Mouse (Mus musculus) frontal cortex, postnatal 14 days (tissue): Measurements from ENCODE around the gene Adgrg6.

Experiments
- DNase-seq, 2 experiments: peaks; one replicate each; pipeline ENCODE4 v3.0.0; 2022; ENCODE audit warnings: low spot score in 2 of 2

Adgrg6 gene

DNA sequence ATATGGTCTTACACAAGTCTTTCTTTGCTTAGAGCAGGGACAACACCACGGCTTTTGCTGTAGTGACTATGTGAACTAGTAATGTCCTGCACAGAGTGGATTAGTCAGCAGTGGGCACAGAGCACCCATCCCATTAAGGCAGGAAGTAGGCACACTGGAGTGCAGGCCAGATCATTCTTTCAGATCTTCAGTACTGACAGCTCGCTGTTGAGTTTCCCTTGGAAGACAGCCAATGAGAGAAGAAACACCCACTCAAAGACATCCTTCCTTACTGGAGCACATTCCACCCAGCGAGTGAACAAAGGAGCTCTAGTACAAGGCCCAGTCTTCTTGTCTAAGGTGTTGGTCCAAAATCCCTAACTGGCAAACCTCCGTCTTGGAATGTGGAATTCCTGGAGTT is 53.6 kb downstream of the Adgrg6 start:
- no peak for DNase-seq

DNA sequence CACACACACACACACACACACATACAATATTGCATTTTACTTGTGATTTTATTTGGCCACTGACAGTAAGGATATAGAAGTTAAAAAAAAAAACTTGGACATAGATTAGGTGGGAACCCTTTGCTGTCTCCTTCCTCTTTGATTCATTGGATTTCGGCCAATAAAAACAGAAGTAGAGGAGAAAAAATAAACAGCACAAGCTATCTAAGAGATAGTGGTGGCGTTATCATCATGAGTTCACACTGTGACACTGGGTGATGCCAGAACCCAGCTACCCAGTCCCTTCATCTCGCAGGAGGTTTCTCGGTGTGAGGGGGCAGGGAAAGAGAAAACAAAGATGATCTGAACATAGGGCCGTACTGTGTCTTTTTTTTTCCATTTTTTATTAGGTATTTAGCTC is 62.2 kb downstream of the Adgrg6 start:
- DNase-seq: no peak

DNA sequence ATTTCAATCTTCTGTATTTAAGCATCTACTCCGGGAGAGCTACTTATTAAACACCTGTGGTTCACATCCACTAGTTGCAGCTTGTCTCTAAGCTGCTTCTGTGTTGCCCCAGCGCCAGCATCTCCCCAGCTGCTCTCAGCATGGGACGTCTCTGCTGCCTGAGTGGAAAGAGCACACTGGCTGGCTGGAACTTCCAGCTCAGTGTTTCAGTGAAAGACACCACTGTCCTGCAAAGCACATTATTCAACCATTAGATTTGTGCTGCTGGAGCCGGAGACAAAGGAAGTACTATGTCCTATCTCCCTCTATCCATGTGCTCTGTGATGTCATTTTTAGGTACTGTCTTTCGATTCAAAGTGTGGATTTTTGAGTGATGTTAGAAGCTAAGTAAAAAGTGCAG is 63.0 kb downstream of the Adgrg6 start:
- DNase-seq: peak; percentile 7 to 23

DNA sequence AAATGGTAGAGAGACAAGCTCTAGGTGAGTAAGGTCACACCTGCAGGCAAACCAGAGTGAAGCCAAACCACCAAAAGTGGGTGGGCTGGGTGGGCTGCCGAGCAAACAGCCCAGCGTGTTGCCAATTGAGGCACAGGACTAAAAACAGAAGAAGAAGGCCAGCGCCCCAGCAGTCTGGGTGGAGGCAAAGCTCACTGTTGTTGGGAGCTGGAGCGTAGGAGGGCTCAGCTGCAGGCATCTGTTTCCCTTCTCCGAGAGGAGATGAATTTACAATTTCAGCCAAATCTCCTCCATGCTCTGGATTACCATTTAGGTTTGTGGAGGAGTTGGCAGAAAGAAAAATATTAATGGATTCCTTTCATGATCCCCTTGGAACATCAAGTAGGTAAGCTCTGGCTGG is 64.5 kb downstream of the Adgrg6 start:
- no peak for DNase-seq

DNA sequence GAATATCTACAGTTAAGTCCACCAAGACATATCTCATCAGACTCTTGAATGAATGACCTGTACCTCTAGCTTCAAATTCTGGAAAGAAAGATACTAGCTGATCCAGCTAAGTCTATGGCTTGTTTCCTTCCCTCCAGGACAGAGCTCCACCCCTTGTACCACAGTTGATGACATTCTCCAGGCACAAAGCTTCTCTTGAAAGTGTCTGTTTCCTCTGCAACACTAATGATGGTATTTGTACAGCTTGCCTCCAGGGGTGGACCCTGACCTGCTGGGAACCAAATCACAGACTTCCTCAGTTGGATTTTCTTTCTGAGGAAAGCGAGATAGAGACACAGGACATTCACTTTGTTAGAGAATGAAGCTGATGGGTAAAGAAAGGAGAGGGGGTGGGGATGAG is 69.1 kb downstream of the Adgrg6 start:
- no peak for DNase-seq

DNA sequence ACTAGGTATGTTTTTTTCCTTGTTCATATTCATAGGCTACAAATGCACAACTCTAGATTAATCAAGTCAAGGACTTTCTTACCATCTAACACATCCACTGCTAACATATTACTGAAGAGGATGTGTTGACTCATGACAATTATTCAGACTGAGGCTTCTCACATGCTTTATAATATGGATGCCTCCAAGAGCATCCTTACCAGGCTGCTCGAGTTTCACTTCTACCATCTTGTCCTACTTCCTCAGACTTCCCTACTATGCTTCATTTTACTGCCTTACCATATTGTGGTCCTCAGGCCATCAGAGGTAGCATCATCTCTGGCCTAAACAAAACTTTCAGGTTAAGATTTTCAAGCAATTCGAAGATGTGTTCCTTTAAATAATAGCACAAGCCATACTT is 69.8 kb downstream of the Adgrg6 start:
- no peak for DNase-seq

DNA sequence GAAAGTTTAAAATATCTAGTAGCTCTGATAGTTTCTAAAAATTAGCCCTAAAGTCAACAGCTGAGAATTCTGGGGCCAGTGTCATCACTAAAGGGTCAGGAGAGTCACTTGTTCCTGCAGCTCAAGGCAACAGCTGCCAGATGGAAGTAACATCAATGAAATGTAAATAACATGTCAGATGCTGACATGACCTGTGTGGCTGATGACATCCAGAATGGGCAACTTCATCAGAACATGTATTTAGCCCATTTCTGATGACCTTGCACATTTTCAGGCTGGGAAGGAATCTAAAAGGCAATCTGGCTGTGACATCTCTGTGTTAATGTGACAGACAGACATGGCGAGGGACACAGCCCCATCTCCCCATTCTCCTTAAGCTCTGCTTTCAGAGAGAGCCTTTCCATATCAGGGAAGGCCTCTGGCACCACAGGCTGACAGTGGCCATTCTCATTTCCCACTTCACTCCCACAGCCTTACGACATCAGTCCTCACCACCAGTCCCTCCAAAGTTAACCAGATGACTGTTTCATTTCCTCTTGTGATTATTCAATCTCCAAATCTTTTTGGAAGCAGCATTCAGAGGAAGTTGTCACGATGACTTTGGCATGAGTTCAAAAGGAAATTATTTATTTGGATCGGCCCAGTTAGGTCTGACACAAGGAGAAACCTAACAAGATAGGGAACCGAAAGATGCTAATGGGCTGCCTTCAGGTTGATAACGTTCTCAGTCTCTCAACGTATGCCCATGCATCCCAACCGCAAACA is 70.7 kb downstream of the Adgrg6 start:
- DNase-seq: no peak

DNA sequence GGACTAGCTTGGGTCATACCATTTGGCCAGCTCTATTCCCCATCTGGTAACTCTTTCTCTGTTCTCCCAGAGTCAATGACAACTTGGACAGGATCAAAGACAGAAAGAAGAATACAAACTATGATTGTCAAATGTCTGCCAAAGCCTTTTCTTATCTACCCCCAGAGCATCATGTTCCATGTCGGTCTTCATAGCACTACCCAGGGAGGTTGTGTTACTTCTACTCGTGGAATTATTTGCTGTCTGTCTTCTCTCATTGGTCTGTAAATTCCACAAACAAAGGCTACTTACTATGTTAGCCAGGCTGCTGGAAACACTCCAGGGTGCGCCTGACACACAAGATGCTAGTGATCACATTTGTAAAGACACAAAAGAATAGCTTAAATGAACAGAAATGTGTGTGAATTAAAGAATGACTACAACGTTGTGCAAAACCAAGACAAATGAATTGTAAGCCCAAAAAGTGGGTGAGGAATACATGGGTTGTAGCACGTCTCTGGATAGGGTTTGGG is 74.4 kb downstream of the Adgrg6 start:
- no peak for DNase-seq

DNA sequence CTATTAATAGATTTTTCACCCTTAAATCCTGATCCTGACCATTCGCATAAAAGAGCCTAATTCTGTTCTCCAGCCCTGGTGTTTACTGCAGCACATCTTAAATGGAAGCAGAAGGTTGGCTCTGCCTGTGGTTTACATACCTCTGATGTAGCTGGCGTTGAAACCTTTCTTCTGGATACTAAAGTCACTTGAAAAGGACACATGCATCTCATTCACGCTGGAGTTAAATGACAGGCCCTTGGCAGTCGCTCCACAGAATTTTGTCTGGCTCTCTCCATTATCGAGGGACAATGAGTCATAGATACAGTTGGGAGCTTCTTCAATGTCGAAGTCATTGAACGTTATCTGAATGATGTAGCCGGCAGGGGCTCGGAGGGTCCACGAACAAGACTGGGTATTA is 76.8 kb downstream of the Adgrg6 start:
- no peak for DNase-seq

DNA sequence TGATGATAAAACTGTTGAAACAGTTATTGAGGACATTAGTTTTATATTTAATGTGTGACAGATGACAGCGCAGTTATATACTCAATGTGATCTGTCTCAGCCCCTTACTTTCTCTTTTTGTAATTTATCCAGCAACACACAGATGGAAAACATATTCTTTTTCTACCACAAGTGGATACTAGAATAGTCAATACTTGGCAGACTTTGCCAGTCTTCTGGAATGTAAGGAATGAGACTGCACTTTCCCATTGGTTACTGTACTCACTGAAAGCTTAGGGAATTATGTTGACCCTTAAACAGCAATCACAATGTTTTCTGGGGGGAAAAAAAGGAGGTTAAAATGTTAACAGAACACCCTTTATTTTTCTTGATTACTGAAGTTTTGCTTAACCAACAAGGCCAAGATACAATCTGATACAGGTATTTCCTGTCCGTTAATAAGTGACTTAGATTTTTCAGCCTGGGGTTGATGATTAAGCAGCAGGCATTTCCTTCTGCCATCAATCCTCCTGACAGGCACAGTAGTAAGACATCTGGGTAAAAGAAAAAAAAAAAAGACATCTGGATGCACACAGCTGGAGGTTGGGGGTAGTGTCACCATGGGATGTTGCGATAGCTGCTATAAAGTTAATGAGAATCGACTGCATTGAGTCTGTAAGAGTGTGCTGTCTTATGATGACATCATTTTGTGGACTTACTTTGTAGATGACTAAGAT is 81.5 kb downstream of the Adgrg6 start:
- DNase-seq: no peak

DNA sequence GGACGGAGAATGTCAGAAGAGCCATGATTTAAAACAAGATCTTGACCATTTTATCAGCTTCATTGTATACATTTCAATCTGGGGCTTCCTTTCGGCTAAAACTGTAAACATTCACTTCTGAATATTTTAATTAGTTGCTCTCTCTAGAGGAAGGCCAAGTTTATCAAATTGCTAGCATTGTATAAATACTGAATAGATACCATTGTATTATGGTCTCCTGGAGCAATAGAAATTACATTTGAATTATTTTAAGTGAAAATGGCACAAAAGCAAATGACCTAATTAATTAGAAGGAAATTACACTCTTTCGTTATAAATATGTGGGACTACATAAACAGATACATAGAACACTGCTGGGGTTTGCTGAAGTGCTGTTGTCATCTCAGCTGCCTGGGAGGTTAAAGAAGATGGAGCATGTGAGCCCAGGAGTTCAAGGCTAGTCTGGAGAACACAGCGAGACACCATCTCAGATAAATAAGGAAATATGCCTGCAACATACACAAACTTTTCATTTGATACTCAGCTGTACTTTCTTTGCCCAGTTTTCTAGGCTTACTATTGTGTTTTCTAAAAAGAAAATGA is 84.4 kb downstream of the Adgrg6 start:
- no peak for DNase-seq

DNA sequence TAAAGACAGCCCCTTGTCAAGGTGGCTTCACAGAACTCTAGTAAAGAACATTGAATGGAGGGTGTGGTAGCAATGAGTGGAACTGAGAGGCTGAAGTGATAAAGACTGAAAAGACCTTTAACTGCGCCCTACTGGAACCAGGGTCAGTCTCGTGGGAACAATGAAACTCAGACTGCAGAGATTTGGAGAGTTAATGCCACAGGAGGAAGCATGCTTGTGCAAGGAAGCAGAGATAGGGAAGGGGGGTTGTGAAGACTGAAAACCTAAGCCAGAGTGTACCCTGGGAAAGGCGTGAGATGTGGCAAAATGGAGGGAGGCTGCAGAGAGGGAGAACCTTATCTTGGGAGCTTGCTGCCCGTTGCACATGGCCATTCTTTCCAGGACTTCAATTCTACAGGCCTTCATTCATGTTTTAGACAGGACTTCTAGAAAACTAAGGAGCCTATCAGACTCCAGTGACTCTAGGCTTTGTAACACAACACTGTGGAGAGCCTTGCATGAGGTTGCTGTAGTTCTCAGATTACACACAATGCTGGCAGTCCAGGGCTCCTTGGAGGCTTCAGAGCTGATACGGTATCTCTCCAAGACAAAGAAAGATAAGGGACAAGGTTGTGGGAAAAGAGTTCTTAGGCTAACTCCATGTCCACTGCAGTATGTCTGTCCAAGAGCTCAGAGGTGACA is 85.1 kb downstream of the Adgrg6 start:
- DNase-seq: no peak

DNA sequence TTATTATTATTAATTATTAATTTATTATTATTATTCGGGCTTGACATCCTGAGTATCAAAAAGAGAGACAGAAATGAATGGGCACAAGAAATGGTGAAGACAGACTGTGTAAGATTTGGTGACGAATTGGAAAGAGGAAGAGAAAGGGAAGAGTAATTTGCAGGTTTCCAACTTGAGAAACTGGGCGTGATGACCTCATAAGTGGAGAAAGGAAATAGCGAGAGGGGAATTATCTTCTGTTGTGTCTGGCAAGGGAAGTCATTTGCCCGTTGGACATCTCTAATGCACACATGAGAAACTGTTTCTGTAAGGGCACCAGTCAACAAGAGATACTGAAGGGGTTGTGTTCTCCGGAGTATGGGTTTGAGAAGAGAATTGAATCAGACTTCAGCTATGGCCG is 85.6 kb downstream of the Adgrg6 start:
- DNase-seq: no peak

DNA sequence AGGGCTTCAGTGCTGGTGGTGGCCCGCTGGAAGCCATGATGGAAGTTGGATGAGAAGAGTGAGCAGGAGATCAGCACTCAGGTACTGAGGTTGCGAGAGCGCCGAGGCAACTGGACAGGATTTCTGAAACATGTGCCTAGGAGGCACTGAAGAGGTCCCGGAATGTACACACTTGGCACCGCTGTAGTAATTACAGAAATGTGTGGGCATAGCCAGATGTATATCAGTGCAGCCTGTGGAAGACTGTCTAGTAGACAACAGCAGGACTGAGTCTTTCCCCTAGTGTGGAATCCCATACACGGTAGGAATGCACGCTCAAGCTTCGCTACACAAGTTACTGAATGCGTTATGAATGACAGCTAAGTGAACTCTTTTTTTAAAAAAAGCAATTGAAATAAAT is 86.1 kb downstream of the Adgrg6 start:
- DNase-seq: no peak

DNA sequence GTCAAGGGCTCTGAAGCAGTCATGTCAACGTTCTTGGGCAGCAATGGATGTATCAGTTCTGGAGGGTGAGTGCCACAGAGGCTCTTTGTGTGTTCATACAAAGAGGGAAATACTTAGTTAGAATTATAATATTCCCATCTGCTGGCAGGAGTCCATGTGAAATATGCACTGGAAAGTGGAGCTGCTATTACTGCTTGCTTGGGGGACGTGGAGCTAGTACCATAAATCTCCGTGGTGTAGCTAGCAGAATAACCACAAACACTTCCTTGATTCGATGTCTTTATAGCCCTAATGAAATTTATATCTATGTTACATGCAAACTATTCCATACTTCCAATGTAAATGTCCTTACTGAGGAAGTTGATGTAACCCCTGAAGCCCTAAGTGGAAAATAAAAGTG is 91.0 kb downstream of the Adgrg6 start:
- no peak for DNase-seq

DNA sequence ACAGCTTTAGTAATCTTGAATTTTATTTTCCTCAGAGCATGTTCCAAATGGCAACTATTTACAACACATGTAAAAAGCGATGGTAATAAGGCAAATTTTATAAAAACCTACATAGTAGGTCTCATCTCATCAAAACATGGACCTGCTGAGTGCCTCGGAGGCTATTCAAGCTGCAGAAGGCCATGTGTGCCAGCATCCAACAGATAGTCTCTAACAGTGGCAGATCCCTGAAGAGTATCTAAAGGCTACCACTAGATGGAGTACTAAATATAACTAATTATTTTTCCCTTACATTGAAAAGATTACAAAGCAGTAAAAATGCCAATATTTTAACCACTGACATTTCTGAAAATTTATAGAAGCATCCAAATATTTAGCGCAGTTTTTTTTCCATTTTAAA is 93.6 kb downstream of the Adgrg6 start:
- no peak for DNase-seq

DNA sequence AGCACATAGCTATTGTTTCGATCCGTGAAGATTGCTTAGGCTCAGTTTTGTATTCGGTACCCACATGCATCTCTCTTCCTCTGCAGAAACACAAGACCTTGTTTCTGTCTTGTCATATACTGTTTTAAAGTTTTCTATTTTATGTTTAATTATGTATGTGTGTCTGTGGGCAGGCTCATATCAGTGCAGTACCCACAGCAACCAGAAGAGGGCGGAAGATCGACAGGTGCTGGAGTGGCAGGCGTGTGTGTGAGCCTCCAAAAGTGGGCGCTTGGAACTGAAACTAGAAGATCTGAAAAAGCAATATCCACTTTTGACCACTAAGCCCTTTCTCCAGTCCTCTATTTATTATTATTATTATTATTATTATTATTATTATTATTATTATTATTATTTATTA is 95.4 kb downstream of the Adgrg6 start:
- no peak for DNase-seq

DNA sequence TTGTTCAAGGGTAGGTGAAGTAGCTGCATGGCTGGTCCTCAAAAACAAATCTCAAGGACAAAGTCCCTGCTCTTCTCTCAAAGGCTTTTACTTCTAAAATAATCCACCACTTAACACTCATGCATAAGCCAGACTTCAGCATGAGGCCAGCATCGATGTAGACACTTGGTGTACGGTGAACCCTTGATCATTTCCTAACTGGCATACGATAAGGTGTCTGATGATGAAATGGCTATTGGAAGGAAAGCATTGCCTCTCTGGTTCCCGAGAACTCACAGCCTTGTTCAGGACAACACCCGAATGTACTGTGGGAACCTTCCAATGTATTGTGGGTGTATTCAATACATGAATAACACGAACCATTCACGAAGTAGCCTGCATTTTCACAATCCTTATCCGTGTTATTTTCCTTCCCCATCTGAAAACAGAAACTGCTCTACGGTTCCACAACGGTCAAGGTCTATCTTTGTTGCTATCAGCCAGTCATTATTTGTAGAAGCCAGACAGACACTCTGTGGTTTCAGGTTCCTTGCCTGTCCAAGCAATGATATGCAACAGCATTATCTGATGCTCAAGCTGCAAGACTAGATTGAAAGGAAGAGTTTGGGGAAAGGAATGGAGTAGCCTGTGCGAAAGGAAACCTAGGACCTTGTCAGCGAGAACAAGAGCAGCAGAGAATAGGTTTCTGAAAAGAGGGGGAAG is 99.7 kb downstream of the Adgrg6 start:
- no peak for DNase-seq

DNA sequence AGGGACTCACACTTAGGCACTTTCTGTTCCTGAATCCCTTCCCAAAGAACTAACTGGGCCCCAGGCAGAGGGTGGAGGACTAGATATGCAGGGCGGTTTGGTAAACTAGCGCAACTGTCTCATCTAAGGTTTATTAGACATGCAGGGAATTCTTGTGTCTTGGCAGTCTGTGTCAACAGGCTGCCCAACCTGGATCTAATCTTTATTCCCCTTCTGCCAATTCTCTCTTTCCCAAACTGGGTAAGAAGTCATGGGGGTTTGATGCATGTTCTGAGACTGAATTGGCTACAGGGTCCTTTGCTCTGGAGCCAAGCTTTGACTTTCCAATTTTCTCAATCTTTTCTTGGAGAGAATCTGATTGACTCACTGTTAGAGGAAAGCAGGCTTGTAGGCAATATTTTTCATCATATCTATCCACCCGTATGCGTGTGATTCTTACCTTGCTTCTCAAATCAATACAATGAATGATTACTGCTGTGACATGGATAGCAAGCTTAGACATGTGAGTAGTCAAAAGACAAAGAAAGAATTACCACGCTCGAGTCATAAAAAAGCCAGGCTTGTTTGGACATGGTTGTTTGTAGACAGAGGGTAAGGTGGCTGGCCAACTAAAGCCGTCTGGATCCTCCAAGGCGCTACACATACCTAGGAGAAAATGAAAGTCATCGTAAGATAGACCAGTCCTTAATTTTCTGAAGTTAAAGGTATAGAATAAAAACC is 104.4 kb downstream of the Adgrg6 start:
- DNase-seq: no peak

DNA sequence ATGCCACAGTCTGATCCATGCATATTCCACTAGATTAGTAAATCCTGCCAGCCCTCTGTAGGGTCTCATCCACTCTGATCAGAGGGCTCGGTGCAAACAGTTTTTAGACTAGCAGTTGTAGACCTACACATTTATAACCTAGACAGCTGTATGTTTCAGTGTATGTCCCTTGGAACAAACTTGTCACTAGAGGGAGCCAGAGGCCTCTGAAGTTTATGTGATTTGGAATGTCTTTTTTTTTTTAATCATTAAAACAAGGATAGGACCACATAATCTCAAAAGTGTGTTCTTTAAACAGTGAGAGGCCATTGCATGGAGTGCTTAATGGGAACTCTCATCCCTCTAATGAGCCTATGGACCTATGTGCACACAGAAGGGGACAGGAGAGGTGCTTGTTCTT is 141.4 kb downstream of the Adgrg6 start:
- peak in 1 of 2 experiments; percentile 15 for DNase-seq

DNA sequence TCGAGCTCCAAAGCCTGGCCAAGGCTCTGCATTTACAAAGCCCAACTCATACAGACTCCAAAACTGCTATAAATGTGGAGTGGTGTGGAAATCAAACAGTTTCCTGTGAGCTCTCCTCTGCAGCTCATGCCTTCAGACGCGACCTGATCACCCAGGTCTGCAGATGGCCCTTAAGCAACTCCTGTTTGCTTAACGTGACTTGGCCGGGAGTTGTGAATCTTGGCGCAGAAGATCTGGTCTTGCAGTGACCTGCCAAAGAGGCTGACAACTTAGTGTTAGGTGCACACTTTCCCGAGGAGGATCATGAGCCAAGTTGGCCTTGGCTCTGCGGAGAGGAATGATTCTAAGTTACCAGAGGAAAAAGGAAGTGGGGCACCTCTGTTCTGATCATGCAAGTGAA is 143.7 kb downstream of the Adgrg6 start:
- DNase-seq: no peak
